Mouse (Mus musculus): ENCODE data around the gene Hexim1.
A peak's percentile ranks its signal among the peaks of the same experiment; 100 is the strongest.

Gene Hexim1

GRCm38 (mm10) chr11:103116008-103116818, at the start of gene Hexim1:
Hexim1 (plus strand) TSS chr11:103116231.
- peak; percentile 100 for DNase-seq

GRCm38 (mm10) chr11:103067051-103067361, 49.0 kb upstream of the Hexim1 start:
- DNase-seq, result no peak

- no peak for DNase-seq
Observed at GRCm38 (mm10) chr11:103067457-103068001, 48.5 kb upstream of the Hexim1 start.

GRCm38 (mm10) chr11:103068272-103068671, 47.8 kb upstream of the Hexim1 start:
- DNase-seq, result no peak

GRCm38 (mm10) chr11:103068884-103069283, 47.1 kb upstream of the Hexim1 start:
- DNase-seq, result no peak

GRCm38 (mm10) chr11:103069731-103070130, 46.3 kb upstream of the Hexim1 start:
- no peak for DNase-seq

- no peak for DNase-seq
Observed at GRCm38 (mm10) chr11:103070322-103070880, 45.6 kb upstream of the Hexim1 start.

- no peak for DNase-seq
Observed at GRCm38 (mm10) chr11:103073671-103074070, 42.4 kb upstream of the Hexim1 start.

GRCm38 (mm10) chr11:103074121-103074650, 41.8 kb upstream of the Hexim1 start:
- no peak for DNase-seq

GRCm38 (mm10) chr11:103074796-103075323, 41.2 kb upstream of the Hexim1 start:
- DNase-seq, result no peak

- DNase-seq, result no peak
Observed at GRCm38 (mm10) chr11:103076010-103076409, 40.0 kb upstream of the Hexim1 start.

GRCm38 (mm10) chr11:103076581-103076980, 39.5 kb upstream of the Hexim1 start:
- no peak for DNase-seq

- no peak for DNase-seq
Observed at GRCm38 (mm10) chr11:103078131-103078530, 37.9 kb upstream of the Hexim1 start.

- DNase-seq, result no peak
Observed at GRCm38 (mm10) chr11:103080323-103081091, 35.5 kb upstream of the Hexim1 start.

- DNase-seq, result no peak
Observed at GRCm38 (mm10) chr11:103081631-103082030, 34.4 kb upstream of the Hexim1 start.

- no peak for DNase-seq
Observed at GRCm38 (mm10) chr11:103093306-103093705, 22.7 kb upstream of the Hexim1 start.

- DNase-seq, result no peak
Observed at GRCm38 (mm10) chr11:103093862-103094833, 21.9 kb upstream of the Hexim1 start.

- no peak for DNase-seq
Observed at GRCm38 (mm10) chr11:103095107-103095670, 20.8 kb upstream of the Hexim1 start.

- no peak for DNase-seq
Observed at GRCm38 (mm10) chr11:103095801-103096200, 20.2 kb upstream of the Hexim1 start.

GRCm38 (mm10) chr11:103096979-103097894, 18.8 kb upstream of the Hexim1 start:
- no peak for DNase-seq

All from right cerebral cortex, postnatal 25 days (tissue).